Mouse (Mus musculus) limb, embryonic 13.5 days (tissue): ENCODE results near the gene Ctsk. TPM values are rescaled to one million over a fixed set of nuclear protein-coding genes. Genes with fewer than 3 reads are reported as not detected.

Source experiments
- polyA plus RNA-seq: library from polyadenylated mRNA; unstranded; fragments of >200 nt; fragmentation: Nextera tagmentation; extraction: Ambion mirVana; gene quantifications from 2 replicates; pipeline ENCODE4 v1.2.1, GENCODE M21; 2015

Ctsk gene
- polyA plus RNA-seq, 1 experiment from 2014 or later, result 32.7 TPM

Other genes with a start within 250 kb of the Ctsk start
- gene Bnipl, start 248.1 kb upstream of the Ctsk start, polyA plus RNA-seq, result 2.2 and 2.5 TPM in 2 replicates
- gene Mindy1, start 217.9 kb upstream of the Ctsk start, polyA plus RNA-seq, result 38.1 and 41.2 TPM in 2 replicates
- 24.2 and 26.9 TPM in 2 replicates for gene Prune1, start 217.2 kb upstream of the Ctsk start, polyA plus RNA-seq
- 2.0 and 2.5 TPM in 2 replicates for gene Anxa9, start 192.1 kb upstream of the Ctsk start, polyA plus RNA-seq
- gene Cers2, start 184.5 kb upstream of the Ctsk start, polyA plus RNA-seq, result 181 and 184 TPM in 2 replicates
- gene Setdb1, start 142.1 kb upstream of the Ctsk start, polyA plus RNA-seq, result 47.2 and 53.0 TPM in 2 replicates
- 0.28 TPM in 1 of 2 replicates, not detected in the other for gene 4930558C23Rik, start 96.4 kb upstream of the Ctsk start, polyA plus RNA-seq
- gene Arnt, start 64.9 kb upstream of the Ctsk start, polyA plus RNA-seq, result 53.5 and 56.1 TPM in 2 replicates
- 12.0 and 14.4 TPM in 2 replicates for gene Ctss, start 27.5 kb downstream of the Ctsk start, polyA plus RNA-seq
- not detected in 2 replicates for gene Hormad1, start 60.4 kb downstream of the Ctsk start, polyA plus RNA-seq
- gene Golph3l, start 89.7 kb downstream of the Ctsk start, polyA plus RNA-seq, result 32.3 and 33.6 TPM in 2 replicates
- 86.8 and 91.5 TPM in 2 replicates for gene Ensa, start 125.7 kb downstream of the Ctsk start, polyA plus RNA-seq
- 42.3 and 43.4 TPM in 2 replicates for gene Mcl1, start 159.5 kb downstream of the Ctsk start, polyA plus RNA-seq
- 2.7 and 4.1 TPM in 2 replicates for gene Adamtsl4, start 188.7 kb downstream of the Ctsk start, polyA plus RNA-seq
- gene Ecm1, start 240.3 kb downstream of the Ctsk start, polyA plus RNA-seq, result 4.8 and 6.0 TPM in 2 replicates